Mouse (Mus musculus): ENCODE measurements around the gene Pvr.

DNA sequence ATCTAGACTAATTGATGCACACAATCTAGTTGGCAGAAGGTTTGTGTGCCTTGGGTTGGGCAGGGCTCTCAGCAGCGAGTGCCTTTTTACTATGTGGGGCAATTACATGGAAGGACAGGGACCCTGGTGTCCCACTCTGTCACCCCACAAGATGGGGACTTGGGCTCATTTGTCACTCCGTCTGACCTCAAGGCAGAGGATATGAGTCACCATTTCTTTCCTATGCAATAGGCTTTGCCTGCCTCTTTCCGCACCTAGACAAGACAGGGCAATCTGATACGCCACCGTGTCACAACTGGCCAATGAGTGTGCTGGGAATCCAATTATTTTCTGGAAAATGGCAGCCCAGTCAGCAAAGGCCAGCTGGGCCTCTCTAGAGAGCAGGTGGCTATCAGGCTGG lies 65.3 kb downstream of the Pvr start:
- TF ChIP-seq GATA1 (IDR thresholded peaks at IDR 0.05; ENCODE audit: low read length) (no peak), TAL1 (IDR thresholded peaks at IDR 0.05; ENCODE audit: low read length) (no peak)

Measured in erythroblast, embryonic 14.5 days (primary cell).